Mouse (Mus musculus): ENCODE data around the gene Arhgap22.

The Arhgap22 gene

DNA sequence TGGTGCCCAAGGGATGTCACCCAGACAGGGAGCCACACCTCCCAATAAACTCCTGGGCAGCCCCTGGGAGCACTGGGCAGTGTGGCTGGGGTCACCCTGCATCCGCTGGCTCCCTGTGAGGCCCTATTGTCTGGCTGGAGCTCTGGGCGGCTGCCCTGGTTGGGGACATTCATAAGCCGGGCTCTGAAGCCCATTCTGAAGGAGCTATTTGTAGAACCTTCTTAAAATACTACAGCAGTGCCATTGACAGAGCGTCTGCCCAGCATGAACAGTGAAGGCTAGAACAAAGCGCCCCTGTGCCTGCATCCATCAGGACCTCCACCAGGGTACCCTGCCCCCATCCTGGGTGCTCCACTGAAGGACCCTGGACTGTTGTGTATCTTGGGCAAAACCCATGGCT is 114.5 kb downstream of the Arhgap22 start:
- no peak for DNase-seq (ENCODE audit: inconsistent age in 2 of 2, low spot score in 1 of 2)

DNA sequence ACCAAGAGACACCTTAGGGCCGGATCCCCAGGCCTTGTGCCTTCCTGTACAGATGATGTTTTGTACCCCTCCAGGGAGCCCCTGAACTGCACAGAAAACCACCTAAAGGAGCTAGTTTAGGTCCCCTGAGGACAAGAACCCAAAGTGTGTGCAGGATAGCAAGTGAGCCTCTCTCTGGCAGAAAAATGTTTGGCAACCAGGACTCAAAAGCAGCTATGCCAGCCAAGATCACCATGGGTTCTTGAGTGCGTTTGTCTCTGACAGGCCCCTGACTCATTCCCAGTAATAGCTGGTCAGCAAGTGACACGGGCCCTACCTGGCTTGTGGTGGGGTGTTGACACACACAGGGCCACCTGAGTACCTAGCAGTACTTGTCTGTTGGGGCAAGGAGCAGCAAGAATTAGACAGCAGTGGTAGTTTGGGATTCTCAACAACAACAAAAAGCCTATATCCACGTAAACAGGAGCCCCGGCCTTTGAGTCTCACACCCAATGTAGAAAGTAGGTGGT is 115.5 kb downstream of the Arhgap22 start:
- DNase-seq (ENCODE audit: inconsistent age in 2 of 2, low spot score in 1 of 2): no peak

DNA sequence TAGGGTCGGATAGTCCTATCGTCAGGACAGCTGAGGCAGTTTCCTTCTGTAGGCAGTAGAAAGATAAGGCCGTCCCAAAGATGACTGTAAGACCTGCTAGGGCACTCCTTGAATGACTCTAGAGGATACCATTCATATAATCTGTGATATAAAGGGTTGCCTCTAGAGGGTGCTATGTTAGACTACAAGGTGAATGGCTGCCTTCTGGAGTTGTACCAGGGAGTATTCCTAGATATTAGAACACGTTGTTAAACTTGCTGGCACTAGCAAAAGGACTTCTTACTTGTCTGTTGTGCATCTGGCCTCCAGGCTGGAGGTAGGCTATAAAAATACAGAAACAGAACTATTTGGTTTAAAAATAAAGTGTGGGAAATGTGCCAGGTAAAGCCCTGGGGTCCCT is 117.2 kb downstream of the Arhgap22 start:
- no peak for DNase-seq (ENCODE audit: inconsistent age in 2 of 2, low spot score in 1 of 2)

DNA sequence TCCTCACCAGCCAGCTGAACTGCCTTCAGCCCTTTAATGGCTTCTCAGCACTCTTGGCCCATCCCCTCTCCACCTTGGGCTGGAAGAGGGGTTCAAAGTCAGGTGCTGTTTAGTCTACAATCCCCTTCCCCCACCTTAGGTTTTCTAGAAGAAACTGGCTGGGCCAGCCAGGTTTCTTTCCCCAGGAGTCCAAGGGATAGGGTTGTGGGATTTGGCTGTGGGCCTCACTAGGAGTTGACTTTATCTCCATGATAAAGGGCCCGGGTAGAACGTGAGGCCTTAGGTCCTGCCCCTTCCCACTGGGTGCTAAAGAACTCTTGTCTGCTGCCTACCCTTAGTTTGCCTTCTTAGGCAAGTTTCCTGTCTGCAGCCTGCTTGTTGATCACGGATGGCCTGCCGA is 117.8 kb downstream of the Arhgap22 start:
- no peak for DNase-seq (ENCODE audit: inconsistent age in 2 of 2, low spot score in 1 of 2)

DNA sequence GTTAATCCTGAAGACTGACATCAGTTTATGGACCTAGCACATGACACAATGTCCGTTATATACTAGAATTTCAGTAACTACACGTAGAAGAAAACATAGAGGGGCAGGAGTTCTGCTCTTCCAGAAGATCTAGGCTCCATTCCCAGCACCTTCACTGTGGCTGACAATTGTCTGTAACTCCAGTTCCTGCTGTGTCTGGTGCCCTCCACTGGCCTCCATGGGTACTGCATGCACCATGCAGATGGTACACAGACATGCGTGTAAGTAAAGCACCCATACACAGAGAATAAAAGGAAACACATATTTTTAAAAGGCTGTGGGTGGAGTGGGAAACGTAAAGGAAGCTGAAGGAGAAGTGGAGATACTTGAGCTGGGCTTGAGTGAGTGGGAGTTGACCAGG is 120.0 kb downstream of the Arhgap22 start:
- no peak for DNase-seq (ENCODE audit: inconsistent age in 2 of 2, low spot score in 1 of 2)

DNA sequence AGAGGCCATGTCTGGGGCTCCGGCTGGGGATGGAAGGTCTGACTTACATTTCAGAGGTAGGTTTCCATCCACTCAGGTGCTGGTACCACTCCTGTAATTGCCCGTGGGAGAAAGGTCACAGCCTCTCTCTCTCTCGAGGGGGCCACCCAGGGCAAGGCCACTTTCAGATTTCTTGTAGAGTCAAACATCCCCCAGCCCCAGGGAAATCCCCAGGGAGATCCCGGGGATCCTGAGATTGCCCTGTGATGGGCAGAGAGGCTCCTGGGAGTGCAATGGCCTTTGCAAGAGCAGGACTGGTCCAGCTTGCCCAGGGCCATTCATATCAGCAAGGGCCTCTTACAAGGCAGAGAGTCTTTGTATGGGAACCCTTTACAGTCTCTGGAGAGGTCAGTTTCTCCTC is 120.6 kb downstream of the Arhgap22 start:
- DNase-seq (ENCODE audit: inconsistent age in 2 of 2, low spot score in 1 of 2): no peak

DNA sequence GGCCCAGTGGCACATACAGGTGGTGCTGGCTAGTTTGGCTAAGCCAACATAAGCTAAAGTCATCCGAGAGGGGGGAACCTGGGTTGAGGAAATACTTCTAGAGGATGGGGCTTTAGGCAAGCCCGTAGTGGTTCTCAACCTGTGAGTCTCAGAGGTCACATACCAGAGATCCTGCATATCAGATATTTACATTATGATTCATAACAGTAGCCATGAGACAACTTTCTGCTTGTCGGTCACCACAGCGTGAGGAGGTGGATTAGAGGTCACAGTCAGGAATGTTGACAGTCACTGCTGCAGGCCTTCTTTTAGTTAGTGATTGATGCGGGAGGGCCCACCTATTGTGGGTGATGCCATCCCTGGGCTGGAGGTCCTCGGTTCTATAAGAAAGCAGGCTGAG is 121.9 kb downstream of the Arhgap22 start:
- DNase-seq (ENCODE audit: inconsistent age in 2 of 2, low spot score in 1 of 2): no peak

DNA sequence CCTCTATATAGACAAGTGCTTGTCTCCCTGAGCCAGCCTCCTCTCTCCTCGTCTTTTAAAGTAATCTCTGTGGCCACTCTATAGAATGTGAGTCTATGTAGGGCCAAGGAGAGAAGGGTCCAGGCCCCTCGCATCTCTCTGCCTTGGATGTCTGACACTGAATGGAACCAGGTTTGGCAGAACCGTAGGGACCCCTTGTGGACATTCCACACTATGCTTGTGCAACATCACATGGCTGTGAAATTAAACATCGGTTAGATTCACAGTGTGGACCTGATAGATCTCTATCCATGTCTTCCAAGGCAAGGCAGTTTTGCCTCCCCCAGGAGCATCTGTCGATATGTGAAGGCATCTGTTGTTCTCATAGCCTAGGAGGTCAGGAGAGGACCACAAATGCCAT is 124.9 kb downstream of the Arhgap22 start:
- no peak for DNase-seq (ENCODE audit: inconsistent age in 2 of 2, low spot score in 1 of 2)

DNA sequence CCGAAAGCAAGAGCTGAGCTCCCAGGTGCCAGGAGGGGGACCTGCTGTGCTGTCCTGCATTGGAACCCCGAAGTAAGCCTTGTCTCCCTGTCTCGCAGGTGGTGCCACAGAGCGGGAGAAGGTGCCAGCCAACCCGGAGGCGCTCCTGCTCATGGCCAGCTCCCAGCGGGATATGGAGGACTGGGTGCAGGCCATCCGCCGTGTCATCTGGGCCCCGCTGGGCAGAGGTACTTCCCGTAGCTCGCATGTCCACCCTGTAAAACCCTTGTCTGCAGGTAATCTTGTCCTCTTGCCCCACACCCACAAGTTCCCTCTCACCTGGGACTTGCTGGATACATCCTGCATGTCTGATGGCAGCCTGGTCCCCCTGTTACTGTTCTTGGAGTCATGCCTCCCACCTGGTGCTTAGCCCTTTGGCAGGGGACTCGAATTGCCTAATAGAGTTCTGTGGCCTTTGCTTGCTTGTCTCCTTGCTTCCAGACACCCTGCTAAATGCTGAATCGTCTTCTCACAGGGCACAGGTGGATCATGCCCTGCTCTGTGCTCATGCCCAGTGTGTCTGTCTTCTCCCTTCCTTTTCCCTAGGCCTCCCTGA is 129.4 kb downstream of the Arhgap22 start:
- DNase-seq (ENCODE audit: inconsistent age in 2 of 2, low spot score in 1 of 2): no peak

DNA sequence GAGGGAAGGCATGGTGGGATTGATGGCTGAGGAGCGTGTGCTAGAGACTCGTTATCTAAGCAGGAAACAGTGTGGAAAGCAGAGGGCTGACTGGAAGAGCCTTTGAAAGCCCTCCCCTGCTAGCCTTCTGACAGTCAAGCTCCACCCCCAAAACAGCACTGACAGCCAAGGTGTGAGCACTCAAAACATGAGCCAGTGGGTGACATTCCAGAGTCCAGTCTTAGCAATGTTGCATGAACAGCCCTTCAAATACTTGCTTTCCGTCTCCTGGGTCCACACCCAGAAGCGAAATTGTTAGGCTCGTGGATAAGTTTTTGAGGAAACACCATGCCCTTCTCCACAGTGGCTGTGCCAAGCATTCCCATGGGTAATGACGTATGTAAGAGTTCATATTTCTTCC is 132.7 kb downstream of the Arhgap22 start:
- no peak for DNase-seq (ENCODE audit: inconsistent age in 2 of 2, low spot score in 1 of 2)

DNA sequence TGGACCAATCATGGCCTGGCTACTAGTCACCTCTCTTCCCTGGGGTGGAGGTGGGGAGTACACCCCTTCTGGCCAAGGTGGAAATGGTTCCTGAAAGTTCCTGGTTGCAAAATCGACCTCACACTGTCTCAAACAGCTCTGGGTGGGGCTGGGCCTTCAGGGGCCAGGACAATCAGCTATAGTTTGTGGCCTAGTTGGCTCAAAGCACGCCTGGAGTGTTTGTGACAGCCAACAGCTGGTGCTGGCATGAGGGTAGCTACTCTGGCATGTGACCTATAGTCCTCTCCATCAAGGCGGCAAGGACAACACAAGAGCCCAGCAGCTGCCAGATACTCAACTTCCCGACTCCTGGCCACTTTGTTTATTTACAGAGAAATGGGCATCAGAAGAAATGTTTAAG is 133.9 kb downstream of the Arhgap22 start:
- DNase-seq (ENCODE audit: inconsistent age in 2 of 2, low spot score in 1 of 2): no peak

DNA sequence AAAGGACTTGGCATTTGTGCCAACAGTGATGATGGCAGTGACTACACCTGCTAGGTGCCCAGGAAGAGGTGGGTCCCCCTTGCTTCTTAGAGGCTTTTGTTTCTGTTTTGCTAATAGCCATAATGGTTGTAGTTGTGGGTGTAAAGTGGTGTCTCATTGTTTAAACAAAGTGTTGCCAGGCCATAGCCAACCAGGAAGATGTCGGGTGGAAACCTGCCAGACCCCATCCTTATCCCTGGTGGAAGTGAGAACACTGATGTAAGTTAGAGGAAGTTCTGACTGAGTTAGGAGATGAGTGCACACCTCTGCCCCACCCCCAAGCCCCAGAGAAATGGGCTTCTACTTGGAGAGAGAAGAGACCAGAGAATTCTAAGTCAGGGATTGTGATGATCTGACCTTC is 134.3 kb downstream of the Arhgap22 start:
- DNase-seq (ENCODE audit: inconsistent age in 2 of 2, low spot score in 1 of 2): no peak

DNA sequence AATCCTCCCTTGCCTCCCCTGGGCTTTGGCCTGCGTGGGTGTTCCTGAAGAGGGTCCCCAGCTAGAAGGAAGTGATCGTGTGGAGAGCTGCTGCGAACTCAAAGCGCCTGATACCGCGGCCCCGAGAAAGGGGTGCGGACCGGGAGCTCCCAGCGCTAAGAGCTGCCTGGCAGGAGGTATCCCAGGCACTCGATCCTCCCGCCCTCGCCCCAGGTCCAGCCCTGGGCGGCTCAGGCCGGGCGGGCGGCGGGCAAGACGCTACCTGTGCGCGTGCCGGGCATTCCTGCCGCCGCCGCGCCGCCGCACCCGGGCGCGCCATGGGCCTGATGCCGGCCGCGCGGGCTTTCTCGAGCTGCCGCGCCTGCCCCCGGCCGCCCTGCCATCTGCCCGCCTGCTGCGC is 137.2 kb downstream of the Arhgap22 start:
- DNase-seq (ENCODE audit: inconsistent age in 2 of 2, low spot score in 1 of 2): no peak

DNA sequence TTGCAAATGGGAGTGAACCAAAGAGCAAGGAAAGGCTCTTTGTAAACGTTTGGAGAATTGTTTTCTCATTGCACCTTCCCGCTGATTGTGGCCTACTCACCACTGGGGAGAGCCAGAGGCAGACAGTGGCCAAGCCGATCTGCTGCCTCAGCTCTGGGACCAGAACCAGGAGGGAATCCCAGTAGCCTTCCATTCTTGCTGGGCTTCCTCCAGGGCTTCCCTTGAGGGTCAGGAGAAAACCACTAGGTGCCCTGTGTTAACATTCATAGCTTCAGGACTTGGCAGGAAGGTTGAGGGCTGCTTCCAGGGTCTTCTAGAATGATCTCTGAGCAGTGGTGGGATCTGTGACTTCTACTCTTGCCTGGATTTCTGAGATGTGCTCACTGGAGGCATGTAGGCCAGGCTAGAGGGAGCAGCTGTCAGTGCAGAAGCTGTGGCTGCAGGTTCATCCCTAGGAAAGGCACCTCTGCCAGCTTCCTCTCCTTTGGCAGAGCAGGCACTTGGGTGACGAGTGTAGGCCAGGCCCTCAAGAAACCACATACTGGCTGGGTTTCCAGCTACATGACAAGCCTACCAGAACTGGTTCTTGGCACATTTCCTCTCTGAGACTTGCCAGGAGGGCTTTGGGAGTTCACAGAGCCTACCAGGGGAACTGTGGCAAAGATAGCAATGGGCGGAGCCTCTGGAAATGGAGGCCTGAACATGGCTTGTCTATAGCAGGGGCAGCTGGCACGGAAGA is 138.3 kb downstream of the Arhgap22 start:
- peak in 1 of 2 experiments; percentile 51 for DNase-seq (ENCODE audit: inconsistent age in 2 of 2, low spot score in 1 of 2)

DNA sequence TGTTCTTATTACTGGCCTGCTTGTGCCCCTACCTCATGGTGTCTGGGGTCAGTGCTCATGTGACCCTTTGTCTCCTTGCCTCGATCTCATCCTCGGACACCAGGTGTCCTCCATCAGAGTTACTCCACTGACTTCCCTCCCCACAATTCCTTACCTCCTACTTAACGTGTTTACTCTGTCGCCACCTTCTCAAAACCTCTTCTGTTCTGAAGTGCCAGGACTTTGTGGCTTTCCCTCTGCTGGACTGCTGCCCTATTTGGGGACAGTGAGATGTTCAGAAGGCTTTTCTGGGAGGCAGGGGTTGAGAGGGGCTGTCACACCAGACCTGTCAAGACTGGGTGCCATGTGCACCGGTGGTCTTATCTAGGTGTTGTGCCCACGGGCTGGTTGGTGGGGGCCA is 139.1 kb downstream of the Arhgap22 start:
- DNase-seq (ENCODE audit: inconsistent age in 2 of 2, low spot score in 1 of 2): no peak

DNA sequence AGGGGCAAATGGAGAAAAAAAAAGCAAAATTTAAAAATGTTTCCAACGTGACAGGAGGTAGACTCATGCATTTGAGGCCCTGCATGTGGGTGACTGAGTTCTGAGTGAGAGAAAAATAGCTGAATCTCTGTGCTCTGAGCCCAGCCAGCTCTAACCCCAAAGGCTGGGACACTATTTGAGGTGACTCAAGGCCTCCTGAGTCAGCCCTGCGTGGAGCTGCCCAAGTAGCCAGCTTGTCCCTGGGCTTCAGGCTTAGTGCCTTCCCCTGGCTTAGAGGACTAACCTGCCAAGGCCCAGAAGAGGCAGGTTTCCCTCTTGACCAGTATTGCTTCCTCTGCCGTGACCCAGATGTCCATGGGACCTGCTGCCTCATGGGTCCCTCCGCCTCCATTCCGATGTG is 141.4 kb downstream of the Arhgap22 start:
- peak; percentile 73 to 75 for DNase-seq (ENCODE audit: inconsistent age in 2 of 2, low spot score in 1 of 2)

DNA sequence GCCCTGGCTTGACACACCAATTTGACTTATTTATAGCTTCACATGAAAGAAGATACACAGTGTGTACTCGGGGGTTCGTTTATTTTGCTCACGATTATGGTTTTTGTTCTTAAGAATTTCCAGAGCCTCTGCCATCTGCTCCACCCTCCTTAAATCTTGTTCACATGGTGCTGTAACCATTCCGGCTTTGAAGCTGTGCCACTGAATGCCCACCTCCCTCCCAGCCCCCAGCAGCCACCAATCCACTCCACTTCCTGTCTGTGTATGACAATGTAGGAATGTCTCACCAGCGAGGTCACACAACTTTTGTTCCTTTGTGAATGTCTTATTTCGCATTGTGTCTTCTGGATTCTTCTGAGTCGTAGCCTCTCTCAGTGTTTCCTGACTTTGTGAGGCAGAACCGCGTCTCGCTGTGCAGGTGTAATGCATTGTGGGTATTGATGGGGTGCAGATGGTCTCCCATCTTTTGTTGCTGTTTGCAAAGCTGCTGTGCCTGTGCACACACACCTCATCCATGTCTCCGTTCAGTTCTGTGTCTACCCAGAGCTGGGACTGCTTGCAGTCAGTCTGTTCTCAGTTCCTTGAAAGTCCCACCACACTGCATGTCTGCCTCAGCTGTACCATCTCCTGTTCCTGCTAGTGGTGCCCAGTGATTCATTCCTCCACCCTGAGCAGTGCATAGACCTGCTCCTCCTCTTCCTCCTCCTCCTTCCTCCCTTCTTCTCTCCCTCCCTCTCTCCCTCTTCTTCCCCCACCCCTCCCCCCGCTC is 144.0 kb downstream of the Arhgap22 start:
- DNase-seq (ENCODE audit: inconsistent age in 2 of 2, low spot score in 1 of 2): no peak

DNA sequence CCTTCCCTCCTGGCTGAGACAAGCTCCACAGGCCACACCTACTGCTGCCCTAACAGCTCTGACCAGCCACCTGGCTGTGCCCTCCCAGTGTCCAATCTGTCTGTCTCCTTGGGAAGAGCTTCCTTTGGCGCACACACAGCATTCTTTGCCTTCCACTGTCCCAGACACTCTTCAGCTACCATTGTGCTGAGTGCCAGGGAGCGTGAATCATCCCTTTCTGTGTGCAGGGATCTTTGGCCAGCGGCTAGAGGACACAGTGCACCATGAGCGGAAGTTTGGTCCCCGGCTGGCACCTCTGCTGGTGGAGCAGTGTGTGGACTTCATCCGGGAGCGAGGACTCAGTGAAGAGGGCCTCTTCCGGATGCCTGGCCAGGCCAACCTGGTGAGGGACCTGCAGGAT is 145.1 kb downstream of the Arhgap22 start:
- DNase-seq (ENCODE audit: inconsistent age in 2 of 2, low spot score in 1 of 2): peak; percentile 77 to 79

DNA sequence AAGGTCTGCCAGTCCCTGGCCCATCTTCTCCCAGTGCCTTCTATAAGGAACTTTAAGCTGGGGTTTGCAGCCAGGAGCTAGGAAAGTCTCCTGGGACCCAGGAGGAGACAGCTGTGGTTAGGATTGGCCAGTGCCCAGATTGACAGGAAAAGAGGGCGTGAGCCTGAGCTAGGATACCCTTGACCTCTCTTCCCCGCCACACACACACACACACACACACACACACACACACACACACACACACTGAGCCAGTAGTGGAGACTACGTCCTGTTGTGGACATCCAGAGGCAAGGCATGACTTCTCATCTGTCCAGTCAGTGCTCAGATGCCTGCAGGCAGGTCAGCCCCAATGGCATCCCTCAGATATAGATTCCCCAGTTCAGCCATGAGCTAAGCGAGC is 147.7 kb downstream of the Arhgap22 start:
- no peak for DNase-seq (ENCODE audit: inconsistent age in 2 of 2, low spot score in 1 of 2)

DNA sequence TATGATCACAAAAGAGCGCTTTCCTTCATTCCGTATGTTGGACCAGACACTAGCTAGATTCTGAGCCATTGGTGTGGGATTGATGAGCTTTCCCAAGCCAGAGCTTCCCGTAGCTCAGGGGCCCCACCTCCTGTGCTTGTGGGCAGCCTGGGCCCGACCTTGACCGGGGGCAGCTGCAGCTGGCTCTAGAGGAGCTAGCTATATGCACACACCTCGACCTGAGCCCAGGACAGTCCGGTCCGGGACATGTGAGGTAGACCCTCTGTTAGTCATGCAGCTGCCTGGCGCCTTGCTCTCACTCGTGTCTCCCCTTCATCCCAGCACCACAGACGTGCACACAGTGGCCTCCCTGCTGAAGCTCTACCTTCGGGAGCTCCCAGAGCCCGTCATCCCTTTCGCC is 148.3 kb downstream of the Arhgap22 start:
- DNase-seq (ENCODE audit: inconsistent age in 2 of 2, low spot score in 1 of 2): no peak

DNA sequence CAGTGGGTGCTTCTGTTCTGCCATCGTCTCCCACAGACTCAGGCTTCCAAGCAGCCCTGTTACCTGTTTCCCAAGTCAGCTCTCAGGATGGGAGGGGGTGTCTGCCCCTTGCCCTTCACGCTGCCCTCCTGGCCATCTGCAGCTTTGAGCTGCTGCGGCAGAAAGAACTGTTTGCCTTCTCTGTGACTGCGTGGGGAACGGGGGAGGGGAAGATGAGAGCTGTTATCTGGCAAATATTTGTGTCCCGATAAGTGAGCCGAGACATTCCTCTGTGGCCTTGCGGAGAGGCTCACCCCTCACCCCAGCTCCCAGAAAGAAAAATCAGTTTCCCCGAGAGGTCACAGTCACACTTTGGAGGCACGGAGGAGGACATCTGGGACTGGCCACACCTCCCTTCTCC is 149.0 kb downstream of the Arhgap22 start:
- peak in 1 of 2 experiments; percentile 33 for DNase-seq (ENCODE audit: inconsistent age in 2 of 2, low spot score in 1 of 2)

DNA sequence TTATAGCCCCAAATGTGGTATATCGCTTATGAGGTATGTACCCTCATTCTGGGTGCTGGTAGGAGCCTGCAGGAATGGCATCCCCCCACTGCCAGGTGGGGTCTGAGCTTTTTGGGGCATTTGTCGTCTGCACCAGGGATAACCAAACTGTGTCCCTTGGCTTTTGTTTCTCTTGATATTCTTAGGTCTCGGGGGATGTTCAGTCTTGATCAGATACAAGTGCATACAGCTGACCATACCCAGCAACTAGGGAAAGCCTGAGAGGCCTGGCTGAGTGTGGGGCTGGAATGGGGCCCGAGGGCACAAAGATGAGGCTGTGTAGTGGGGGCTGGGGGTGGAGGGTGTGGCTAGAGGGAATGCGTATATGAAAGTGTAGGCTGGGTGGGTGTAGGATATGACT is 149.8 kb downstream of the Arhgap22 start:
- no peak for DNase-seq (ENCODE audit: inconsistent age in 2 of 2, low spot score in 1 of 2)

All from adrenal gland, adult (tissue).